23 mouse cellular contexts compared by ENCODE assay signal in genomic region chr14:25825880-25826626, GRCm38 (mm10). TPM values are rescaled to one million over a fixed set of nuclear protein-coding genes. Genes with fewer than 3 reads are reported as not detected.
DNase-seq lines count a peak whose midpoint lies in the region; ATAC-seq and TF ChIP-seq lines count a peak whose summit lies in the region.
"Had no signal": no experiment of that assay in that cellular context is flagged by ENCODE, and none has a peak within 500 bp of the region (broad histone marks: within the 10 kb centered on the region; RNA-seq: fewer than 3 reads in every experiment).

No protein-coding gene starts in this region.

- H3K9ac ChIP-seq in kidney, postnatal 0 days (ENCODE audit: low read depth, low read length), result no peak overlapping the region
- no peak overlapping the region for H3K9ac ChIP-seq in kidney, embryonic 15.5 days
- no peak overlapping the region for H3K9ac ChIP-seq in intestine, embryonic 16.5 days (ENCODE audit: low read depth, low read length)
- H3K9ac ChIP-seq in stomach, embryonic 15.5 days, result no peak overlapping the region
- H3K9ac ChIP-seq: embryonic facial prominence, embryonic 15.5 days; hindbrain, embryonic 13.5 days had no signal

- no peaks in the 10 kb centered on the region for H3K27me3 ChIP-seq in kidney, postnatal 0 days (ENCODE audit: insufficient read depth, low read length)
- no peaks in the 10 kb centered on the region for H3K27me3 ChIP-seq in kidney, embryonic 15.5 days
- no peaks in the 10 kb centered on the region for H3K27me3 ChIP-seq in intestine, embryonic 16.5 days (replicated peaks; ENCODE audit: control insufficient read depth, insufficient read depth, low read length)
- no peaks in the 10 kb centered on the region for H3K27me3 ChIP-seq in stomach, embryonic 15.5 days (replicated peaks)
- H3K27me3 ChIP-seq: embryonic facial prominence, embryonic 15.5 days; hindbrain, embryonic 13.5 days had no signal

- H3K4me3 ChIP-seq in kidney, postnatal 0 days (replicated peaks; ENCODE audit: low read depth, low read length), result no peak overlapping the region
- no peak overlapping the region for H3K4me3 ChIP-seq in kidney, embryonic 15.5 days (replicated peaks)
- no peak overlapping the region for H3K4me3 ChIP-seq in intestine, embryonic 16.5 days (ENCODE audit: low read length)
- H3K4me3 ChIP-seq in stomach, embryonic 15.5 days (replicated peaks), result no peak overlapping the region
- H3K4me3 ChIP-seq: embryonic facial prominence, embryonic 15.5 days; erythroblast, embryonic 14.5 days; forebrain, embryonic 10.5 days; heart, embryonic 10.5 days; hindbrain, embryonic 13.5 days had no signal

- 76% methylated on average over 11 of the region's 11 CpGs for WGBS in kidney, postnatal 0 days
- 79% methylated on average over 11 of the region's 11 CpGs for WGBS in kidney, embryonic 15.5 days
- WGBS in intestine, embryonic 16.5 days, result 60% methylated on average over 11 of the region's 11 CpGs
- WGBS in stomach, embryonic 15.5 days, result 66% methylated on average over 11 of the region's 11 CpGs

- H3K9me3 ChIP-seq in kidney, postnatal 0 days (replicated peaks; ENCODE audit: low read length), result no peaks in the 10 kb centered on the region
- H3K9me3 ChIP-seq in kidney, embryonic 15.5 days (replicated peaks), result no peaks in the 10 kb centered on the region
- no peaks in the 10 kb centered on the region for H3K9me3 ChIP-seq in intestine, embryonic 16.5 days (ENCODE audit: control insufficient read depth, low read length)
- H3K9me3 ChIP-seq in stomach, embryonic 15.5 days, result no peaks in the 10 kb centered on the region
- H3K9me3 ChIP-seq: embryonic facial prominence, embryonic 15.5 days; forebrain, embryonic 10.5 days; heart, embryonic 10.5 days; hindbrain, embryonic 13.5 days had no signal

- no peak overlapping the region for H3K4me2 ChIP-seq in kidney, postnatal 0 days (ENCODE audit: low read length)
- no peak overlapping the region for H3K4me2 ChIP-seq in kidney, embryonic 15.5 days
- H3K4me2 ChIP-seq in intestine, embryonic 16.5 days (ENCODE audit: low read depth, low read length), result no peak overlapping the region
- no peak overlapping the region for H3K4me2 ChIP-seq in stomach, embryonic 15.5 days
- H3K4me2 ChIP-seq: embryonic facial prominence, embryonic 15.5 days; hindbrain, embryonic 13.5 days had no signal

- H3K4me1 ChIP-seq in kidney, postnatal 0 days (replicated peaks; ENCODE audit: insufficient read depth, low read length), result no peaks in the 10 kb centered on the region; the same call in 1 of the 2 replicates
- peaks cover 7% of the 10 kb centered on the region; the same call in 1 of the 2 replicates for H3K4me1 ChIP-seq in kidney, embryonic 15.5 days
- peaks cover 11% of the 10 kb centered on the region; the same call in 1 of the 2 replicates for H3K4me1 ChIP-seq in intestine, embryonic 16.5 days (ENCODE audit: control insufficient read depth, insufficient read depth, low read length)
- peaks cover 8% of the 10 kb centered on the region; the same call in 1 of the 2 replicates for H3K4me1 ChIP-seq in stomach, embryonic 15.5 days
- H3K4me1 ChIP-seq: embryonic facial prominence, embryonic 15.5 days; hindbrain, embryonic 13.5 days had no signal

- ATAC-seq in kidney, postnatal 0 days (replicated peaks; ENCODE audit: low FRiP score, low read depth), result no peak
- ATAC-seq in kidney, embryonic 15.5 days (replicated peaks; ENCODE audit: low FRiP score), result no peak
- ATAC-seq in intestine, embryonic 16.5 days, result peak; percentile 89
- ATAC-seq in stomach, embryonic 15.5 days (ENCODE audit: insufficient read depth, low FRiP score, low read depth), result peak; percentile 83; the same call in 1 of the 2 replicates
- no peak for ATAC-seq in activated CD4-positive, CD25-positive, alpha-beta regulatory T cell, adult 4 months
- no peak for ATAC-seq in megakaryocyte, adult 5-6 weeks (ENCODE audit: poor library complexity, severe bottlenecking)
- ATAC-seq: forebrain, embryonic 14.5 days; hindbrain, postnatal 0 days; Patski had no signal

- no peak overlapping the region for H3K27ac ChIP-seq in kidney, postnatal 0 days
- no peak overlapping the region for H3K27ac ChIP-seq in kidney, embryonic 15.5 days
- H3K27ac ChIP-seq in intestine, embryonic 16.5 days (ENCODE audit: low read length), result peak overlapping the region; percentile 72
- peak overlapping the region; percentile 5; the same call in 1 of the 2 replicates for H3K27ac ChIP-seq in stomach, embryonic 15.5 days
- H3K27ac ChIP-seq: embryonic facial prominence, embryonic 15.5 days; forebrain, embryonic 10.5 days; heart, embryonic 10.5 days; hindbrain, embryonic 13.5 days; hindbrain, postnatal 0 days had no signal

- H3K36me3 ChIP-seq in kidney, postnatal 0 days (ENCODE audit: insufficient read depth, low read length), result no peaks in the 10 kb centered on the region
- H3K36me3 ChIP-seq in kidney, embryonic 15.5 days, result no peaks in the 10 kb centered on the region
- H3K36me3 ChIP-seq in intestine, embryonic 16.5 days (ENCODE audit: control insufficient read depth, insufficient read depth, low read length), result no peaks in the 10 kb centered on the region
- no peaks in the 10 kb centered on the region for H3K36me3 ChIP-seq in stomach, embryonic 15.5 days
- H3K36me3 ChIP-seq: embryonic facial prominence, embryonic 15.5 days; forebrain, embryonic 10.5 days; heart, embryonic 10.5 days; hindbrain, embryonic 13.5 days had no signal

- peak; percentile 51 for DNase-seq in kidney, postnatal 0 days (ENCODE audit: low spot score)
- peak; percentile 72 for DNase-seq in R1 (ENCODE audit: low read depth, low spot score)
- no peak for DNase-seq in thymus, adult 18-20 months
- DNase-seq: adrenal gland, postnatal 10 days; cerebellum, adult 18-20 months; cerebellum, adult 9-11 months; cerebellum, postnatal 36 days; gastrocnemius, postnatal 10 days; heart, adult 18-20 months; heart, postnatal 10 days had no signal

- no peak for TF ChIP-seq CTCF in kidney, postnatal 0 days (IDR thresholded peaks at IDR 0.05; ENCODE audit: low read depth)

RNA-seq across cellular contexts. Expression of gene Anxa11, which starts 15.9 kb away (rescaled TPM):
- 83.7 and 95.6 TPM in 2 replicates for polyA plus RNA-seq in kidney, postnatal 0 days (2015; fragmentation: Nextera tagmentation; extraction: Ambion mirVana)
- 46.1 and 46.6 TPM in 2 replicates for polyA plus RNA-seq in kidney, embryonic 15.5 days (2015; fragmentation: Nextera tagmentation; extraction: Ambion mirVana)
- 95.3 and 105 TPM in 2 replicates for polyA plus RNA-seq in intestine, embryonic 16.5 days (2015; fragmentation: Nextera tagmentation; extraction: Ambion mirVana)
- 44.6 and 46.8 TPM in 2 replicates for polyA plus RNA-seq in stomach, embryonic 15.5 days (2015; fragmentation: Nextera tagmentation; extraction: Ambion mirVana)
- polyA plus RNA-seq in activated CD4-positive, CD25-positive, alpha-beta regulatory T cell, adult 4 months (2017; shearing (Covaris generic)), result 10 to 100 TPM; 60.6 to 78.5 TPM
- 91.2 and 103 TPM in 2 replicates for total RNA-seq in megakaryocyte, adult 5-6 weeks (2015)
- total RNA-seq in megakaryocyte, adult 5-6 weeks (2017), result 21.2 and 38.7 TPM in 2 replicates

RNA-seq across cellular contexts. Expression of gene Zcchc24, which starts 57.2 kb away (rescaled TPM):
- polyA plus RNA-seq in kidney, postnatal 0 days (2015; fragmentation: Nextera tagmentation; extraction: Ambion mirVana), result 15.7 and 15.9 TPM in 2 replicates
- 18.3 and 21.0 TPM in 2 replicates for polyA plus RNA-seq in kidney, embryonic 15.5 days (2015; fragmentation: Nextera tagmentation; extraction: Ambion mirVana)
- polyA plus RNA-seq in intestine, embryonic 16.5 days (2015; fragmentation: Nextera tagmentation; extraction: Ambion mirVana), result 9.1 and 10.0 TPM in 2 replicates
- 25.7 and 26.9 TPM in 2 replicates for polyA plus RNA-seq in stomach, embryonic 15.5 days (2015; fragmentation: Nextera tagmentation; extraction: Ambion mirVana)
- under 1 TPM; 0.37 to 0.54 TPM for polyA plus RNA-seq in activated CD4-positive, CD25-positive, alpha-beta regulatory T cell, adult 4 months (2017; shearing (Covaris generic))
- 33.6 and 37.0 TPM in 2 replicates for total RNA-seq in megakaryocyte, adult 5-6 weeks (2015)
- 23.2 and 24.1 TPM in 2 replicates for total RNA-seq in megakaryocyte, adult 5-6 weeks (2017)

Comparison
In these comparisons a context has a peak if more than half of its experiments do, and no peak if none do; other contexts are left out.
1. ATAC-seq: peak in intestine, embryonic 16.5 days (single experiment) and stomach, embryonic 15.5 days (single experiment); none in kidney, postnatal 0 days (single experiment), kidney, embryonic 15.5 days (single experiment), activated CD4-positive, CD25-positive, alpha-beta regulatory T cell, adult 4 months (single experiment) and megakaryocyte, adult 5-6 weeks (single experiment).
2. DNase-seq: peak in kidney, postnatal 0 days (single experiment) and R1 (single experiment); none in thymus, adult 18-20 months (0 of 2).
3. H3K27ac ChIP-seq: peak in intestine, embryonic 16.5 days (single experiment) and stomach, embryonic 15.5 days (single experiment); none in kidney, postnatal 0 days (single experiment) and kidney, embryonic 15.5 days (single experiment).